Mouse (Mus musculus): Measurements from ENCODE around the gene Slc7a8. TPM values are rescaled to one million over a fixed set of nuclear protein-coding genes. Genes with fewer than 3 reads are reported as not detected.
A peak's percentile ranks its signal among the peaks of the same experiment; 100 is the strongest.

Slc7a8 gene
- polyA plus RNA-seq, 1 experiment from 2014 or later = 5.0 TPM

DNA sequence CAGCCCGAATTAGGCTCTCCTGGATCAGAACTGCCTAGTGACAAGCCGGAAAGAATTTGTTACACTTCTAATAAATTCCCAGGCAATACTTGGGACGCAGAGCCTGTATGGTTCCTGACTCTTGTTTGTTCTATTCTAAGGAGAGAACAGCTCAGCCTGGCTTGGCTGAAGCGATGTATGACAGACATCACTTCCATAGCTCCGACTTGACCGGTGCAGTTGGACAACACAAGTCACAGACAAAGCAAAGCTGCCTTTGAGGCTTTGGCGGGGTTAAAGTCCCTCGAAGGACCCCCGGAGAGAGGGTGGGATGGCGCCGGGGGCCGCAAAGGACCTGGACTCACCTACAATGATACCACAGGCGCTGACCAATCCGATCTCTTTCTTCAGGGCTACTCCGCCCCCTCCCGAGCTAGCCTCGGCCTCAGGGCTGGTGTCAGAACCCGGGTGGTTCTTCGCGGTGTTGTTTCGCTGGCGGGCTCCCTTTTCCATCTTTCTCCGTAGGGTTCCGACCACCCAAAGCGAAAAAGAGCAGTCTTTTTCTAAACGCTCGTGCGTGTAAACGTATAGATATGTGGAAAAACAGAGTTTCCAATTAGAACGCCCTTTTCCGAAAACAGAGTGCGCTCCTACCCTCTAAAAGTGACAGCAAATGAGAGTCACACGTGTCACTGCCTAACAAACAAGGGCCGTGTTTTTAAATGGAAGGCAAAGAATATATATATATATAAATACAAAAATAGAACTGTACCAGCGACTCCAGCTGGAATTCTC, 723 bp downstream of the Slc7a8 start:
- Histone ChIP-seq H3K27ac (replicated peaks in 1 of 2; ENCODE audit: control insufficient read depth in 1 of 2, insufficient read depth in 1 of 2, low read depth in 2 of 2, low read length in 2 of 2) (0 out of 4 replicates have a peak overlapping the region, but pooled peaks of 1 of the 2 experiments have one; percentile 43), H3K9me3 (ENCODE audit: control insufficient read depth, low read length) (no peaks in the 10 kb centered on the region), H3K9ac (ENCODE audit: low read length) (peak overlapping the region; percentile 70), H3K27me3 (ENCODE audit: control insufficient read depth, insufficient read depth, low read length) (peaks cover 8% of the 10 kb centered on the region; the same call in 1 of the 2 replicates), H3K4me3 (ENCODE audit: control insufficient read depth in 1 of 2, insufficient read depth in 1 of 2, low read depth in 1 of 2, low read length in 2 of 2) (peak overlapping the region; percentile 56 to 58), H3K36me3 (ENCODE audit: control insufficient read depth, insufficient read depth, low read length) (no peaks in the 10 kb centered on the region), H3K4me2 (ENCODE audit: low read length) (peak overlapping the region; percentile 90), H3K4me1 (ENCODE audit: control insufficient read depth in 2 of 2, insufficient read depth in 2 of 2, low read length in 2 of 2) (peaks cover 5 to 8% of the 10 kb centered on the region in 2 experiments; a peak in 2 of 4 replicates)
- ATAC-seq (ENCODE audit: insufficient number of reproducible peaks, insufficient read depth, low FRiP score, low read depth) = 0 out of 2 replicates have a peak, but pooled peaks have one; percentile 49
- 3% methylated on average over 35 of the region's 35 CpGs for WGBS

DNA sequence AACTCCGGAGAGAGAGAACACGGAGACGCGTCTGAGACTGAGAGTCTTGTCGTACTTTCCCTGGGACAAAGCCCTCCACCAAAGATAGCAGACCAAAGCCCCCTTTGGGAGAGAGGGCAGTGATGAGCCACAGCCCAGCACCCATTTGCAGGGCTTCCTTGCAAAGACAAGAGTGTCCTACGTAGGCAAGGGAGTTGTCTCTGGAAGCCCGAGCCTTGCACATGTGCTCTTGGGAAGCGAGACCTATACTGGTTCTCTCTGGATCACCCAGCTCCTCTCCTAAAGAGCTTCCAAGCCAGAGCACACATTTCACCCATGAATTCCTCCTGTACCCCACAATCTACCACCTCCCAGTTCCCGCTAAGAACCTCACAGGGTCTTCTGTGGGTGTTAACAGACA, 1.7 kb downstream of the Slc7a8 start:
- Histone ChIP-seq H3K27me3 (ENCODE audit: control insufficient read depth, insufficient read depth, low read length) (peaks cover 8% of the 10 kb centered on the region; the same call in 1 of the 2 replicates), H3K27ac (replicated peaks in 1 of 2; ENCODE audit: control insufficient read depth in 1 of 2, insufficient read depth in 1 of 2, low read depth in 2 of 2, low read length in 2 of 2) (no peak overlapping the region), H3K4me3 (ENCODE audit: control insufficient read depth in 1 of 2, insufficient read depth in 1 of 2, low read depth in 1 of 2, low read length in 2 of 2) (no peak overlapping the region; a peak in 1 of 4 replicates), H3K4me2 (ENCODE audit: low read length) (peak overlapping the region; percentile 90; the same call in 1 of the 2 replicates), H3K9ac (ENCODE audit: low read length) (no peak overlapping the region), H3K36me3 (ENCODE audit: control insufficient read depth, insufficient read depth, low read length) (no peaks in the 10 kb centered on the region), H3K4me1 (ENCODE audit: control insufficient read depth in 2 of 2, insufficient read depth in 2 of 2, low read length in 2 of 2) (peaks cover 5 to 7% of the 10 kb centered on the region in 2 experiments; a peak in 2 of 4 replicates), H3K9me3 (ENCODE audit: control insufficient read depth, low read length) (no peaks in the 10 kb centered on the region)
- 89% methylated on average over 9 of the region's 9 CpGs for WGBS
- ATAC-seq (ENCODE audit: insufficient number of reproducible peaks, insufficient read depth, low FRiP score, low read depth) = no peak

DNA sequence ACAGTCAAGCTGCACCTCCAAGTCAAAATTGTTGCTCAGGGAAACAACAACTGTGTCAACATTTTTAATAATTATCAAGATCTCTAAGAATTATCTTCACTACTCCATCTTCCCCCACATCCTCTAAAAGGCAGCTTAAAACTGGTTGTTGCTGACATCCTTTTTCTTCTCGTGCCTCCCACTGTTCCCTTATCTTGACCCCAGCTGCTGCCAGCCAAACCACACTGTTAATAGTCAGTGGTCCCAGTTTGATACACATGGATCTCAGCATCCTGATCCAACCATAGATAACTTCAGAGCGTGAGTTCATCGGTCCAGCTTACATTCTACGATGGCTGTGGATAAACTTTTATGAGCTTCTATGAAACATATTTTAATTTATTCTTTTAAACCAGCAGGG, 3.9 kb downstream of the Slc7a8 start:
- peaks cover 5 to 7% of the 10 kb centered on the region in 2 experiments; a peak in 2 of 4 replicates for H3K4me1 ChIP-seq (ENCODE audit: control insufficient read depth in 2 of 2, insufficient read depth in 2 of 2, low read length in 2 of 2)
- no peak overlapping the region for H3K4me2 ChIP-seq (ENCODE audit: low read length)
- H3K4me3 ChIP-seq (ENCODE audit: control insufficient read depth in 1 of 2, insufficient read depth in 1 of 2, low read depth in 1 of 2, low read length in 2 of 2) = no peak overlapping the region
- H3K9me3 ChIP-seq (ENCODE audit: control insufficient read depth, low read length) = no peaks in the 10 kb centered on the region
- H3K9ac ChIP-seq (ENCODE audit: low read length) = no peak overlapping the region
- no peaks in the 10 kb centered on the region for H3K36me3 ChIP-seq (ENCODE audit: control insufficient read depth, insufficient read depth, low read length)
- 69% methylated on average over 4 of the region's 4 CpGs for WGBS
- no peak overlapping the region for H3K27ac ChIP-seq (replicated peaks in 1 of 2; ENCODE audit: control insufficient read depth in 1 of 2, insufficient read depth in 1 of 2, low read depth in 2 of 2, low read length in 2 of 2)
- no peak for ATAC-seq (ENCODE audit: insufficient number of reproducible peaks, insufficient read depth, low FRiP score, low read depth)
- peaks cover 8% of the 10 kb centered on the region; the same call in 1 of the 2 replicates for H3K27me3 ChIP-seq (ENCODE audit: control insufficient read depth, insufficient read depth, low read length)

DNA sequence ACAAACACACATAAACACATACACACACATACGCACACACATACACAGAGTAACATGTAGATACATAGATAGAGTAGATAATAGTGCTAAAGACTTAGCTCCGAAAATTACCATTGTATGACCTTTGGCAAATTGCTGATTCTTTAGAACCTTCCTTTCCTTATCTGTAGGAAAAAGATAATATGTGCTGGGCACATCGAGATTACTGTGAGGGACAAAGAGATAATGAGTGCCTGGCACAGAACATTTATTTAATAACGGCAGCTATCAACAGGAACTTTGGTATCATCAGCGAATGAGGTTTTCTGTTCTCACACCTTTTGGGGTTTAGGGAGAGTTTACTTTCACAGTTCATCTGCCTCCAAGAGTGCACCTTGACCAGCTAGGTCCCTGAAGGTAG, 5.0 kb downstream of the Slc7a8 start:
- peaks cover 10 to 12% of the 10 kb centered on the region in 2 experiments; a peak in 3 of 4 replicates for H3K4me1 ChIP-seq (ENCODE audit: control insufficient read depth in 2 of 2, insufficient read depth in 2 of 2, low read length in 2 of 2)
- peaks cover 8% of the 10 kb centered on the region; the same call in 1 of the 2 replicates for H3K27me3 ChIP-seq (ENCODE audit: control insufficient read depth, insufficient read depth, low read length)
- no peak overlapping the region for H3K4me3 ChIP-seq (ENCODE audit: control insufficient read depth in 1 of 2, insufficient read depth in 1 of 2, low read depth in 1 of 2, low read length in 2 of 2)
- H3K4me2 ChIP-seq (ENCODE audit: low read length) = no peak overlapping the region
- WGBS = 72% methylated on average over 5 of the region's 5 CpGs
- H3K9ac ChIP-seq (ENCODE audit: low read length) = no peak overlapping the region
- H3K36me3 ChIP-seq (ENCODE audit: control insufficient read depth, insufficient read depth, low read length) = no peaks in the 10 kb centered on the region
- H3K9me3 ChIP-seq (ENCODE audit: control insufficient read depth, low read length) = no peaks in the 10 kb centered on the region
- ATAC-seq (ENCODE audit: insufficient number of reproducible peaks, insufficient read depth, low FRiP score, low read depth) = no peak
- no peak overlapping the region for H3K27ac ChIP-seq (replicated peaks in 1 of 2; ENCODE audit: control insufficient read depth in 1 of 2, insufficient read depth in 1 of 2, low read depth in 2 of 2, low read length in 2 of 2)

DNA sequence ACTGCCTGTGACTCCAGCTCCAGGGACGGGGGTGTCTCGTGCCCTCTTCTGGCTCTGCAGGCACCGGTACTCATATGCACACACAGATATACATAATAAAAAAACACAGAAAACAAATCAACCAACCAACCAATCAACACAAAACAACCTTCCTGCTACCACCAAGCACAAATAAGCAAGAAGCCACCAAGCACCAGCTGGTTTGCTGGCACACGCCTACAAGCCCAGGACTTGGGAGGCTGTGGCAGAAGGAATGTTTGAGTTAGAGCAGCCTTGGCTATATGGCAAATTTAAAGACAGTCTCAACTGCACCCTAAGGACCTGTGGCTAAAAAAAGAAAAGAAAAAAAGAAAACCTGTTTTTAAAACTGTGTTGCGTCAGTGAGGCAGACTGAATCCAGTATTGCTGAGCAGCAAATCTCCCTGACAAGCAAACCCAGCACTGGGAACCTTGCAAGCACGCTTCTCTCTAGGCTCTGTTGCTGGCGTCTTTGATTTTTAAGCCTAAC, 6.2 kb downstream of the Slc7a8 start:
- H3K36me3 ChIP-seq (ENCODE audit: control insufficient read depth, insufficient read depth, low read length) = no peaks in the 10 kb centered on the region
- peaks cover 9% of the 10 kb centered on the region in 2 experiments; a peak in 3 of 4 replicates for H3K4me1 ChIP-seq (ENCODE audit: control insufficient read depth in 2 of 2, insufficient read depth in 2 of 2, low read length in 2 of 2)
- H3K4me2 ChIP-seq (ENCODE audit: low read length) = no peak overlapping the region
- H3K9ac ChIP-seq (ENCODE audit: low read length) = no peak overlapping the region
- no peak for ATAC-seq (ENCODE audit: insufficient number of reproducible peaks, insufficient read depth, low FRiP score, low read depth)
- H3K27ac ChIP-seq (replicated peaks in 1 of 2; ENCODE audit: control insufficient read depth in 1 of 2, insufficient read depth in 1 of 2, low read depth in 2 of 2, low read length in 2 of 2) = no peak overlapping the region
- WGBS = 92% methylated on average over 7 of the region's 7 CpGs
- no peak overlapping the region for H3K4me3 ChIP-seq (ENCODE audit: control insufficient read depth in 1 of 2, insufficient read depth in 1 of 2, low read depth in 1 of 2, low read length in 2 of 2)
- H3K9me3 ChIP-seq (ENCODE audit: control insufficient read depth, low read length) = no peaks in the 10 kb centered on the region
- H3K27me3 ChIP-seq (ENCODE audit: control insufficient read depth, insufficient read depth, low read length) = peaks cover 8% of the 10 kb centered on the region; the same call in 1 of the 2 replicates

DNA sequence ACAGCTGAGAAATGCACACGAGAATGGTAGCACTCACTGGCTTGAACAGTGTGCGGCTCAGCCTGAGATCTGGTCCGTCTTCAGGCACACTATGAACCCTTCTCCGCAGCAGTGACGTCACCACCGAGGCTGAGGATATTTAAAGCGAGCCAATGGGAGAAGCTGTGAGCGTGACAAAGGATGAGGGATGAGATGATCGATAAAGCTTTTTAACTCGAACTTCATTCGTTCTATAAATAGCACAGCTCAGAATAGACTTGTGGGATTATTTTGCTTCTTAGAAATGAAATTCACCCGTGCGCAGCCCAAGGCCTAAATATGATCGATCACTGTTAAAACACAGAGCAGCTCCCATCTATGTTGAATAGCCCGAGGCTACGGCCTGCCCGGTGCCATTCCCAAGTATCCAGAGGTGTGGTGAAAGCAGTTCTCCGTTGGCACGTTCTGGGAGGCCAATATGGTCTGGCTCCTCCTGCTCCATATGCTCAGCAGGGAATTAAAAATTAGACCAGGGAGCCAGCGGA, 9.4 kb downstream of the Slc7a8 start:
- Histone ChIP-seq H3K9ac (ENCODE audit: low read length) (peak overlapping the region; percentile 39; the same call in 1 of the 2 replicates), H3K4me3 (ENCODE audit: control insufficient read depth in 1 of 2, insufficient read depth in 1 of 2, low read depth in 1 of 2, low read length in 2 of 2) (no peak overlapping the region), H3K27me3 (ENCODE audit: control insufficient read depth, insufficient read depth, low read length) (no peaks in the 10 kb centered on the region), H3K27ac (replicated peaks in 1 of 2; ENCODE audit: control insufficient read depth in 1 of 2, insufficient read depth in 1 of 2, low read depth in 2 of 2, low read length in 2 of 2) (no peak overlapping the region), H3K36me3 (ENCODE audit: control insufficient read depth, insufficient read depth, low read length) (no peaks in the 10 kb centered on the region), H3K9me3 (ENCODE audit: control insufficient read depth, low read length) (no peaks in the 10 kb centered on the region), H3K4me2 (ENCODE audit: low read length) (peak overlapping the region; percentile 43), H3K4me1 (ENCODE audit: control insufficient read depth in 2 of 2, insufficient read depth in 2 of 2, low read length in 2 of 2) (peaks cover 7 to 9% of the 10 kb centered on the region in 2 experiments; a peak in 3 of 4 replicates)
- ATAC-seq (ENCODE audit: insufficient number of reproducible peaks, insufficient read depth, low FRiP score, low read depth) = no peak
- WGBS = 50% methylated on average over 20 of the region's 20 CpGs

DNA sequence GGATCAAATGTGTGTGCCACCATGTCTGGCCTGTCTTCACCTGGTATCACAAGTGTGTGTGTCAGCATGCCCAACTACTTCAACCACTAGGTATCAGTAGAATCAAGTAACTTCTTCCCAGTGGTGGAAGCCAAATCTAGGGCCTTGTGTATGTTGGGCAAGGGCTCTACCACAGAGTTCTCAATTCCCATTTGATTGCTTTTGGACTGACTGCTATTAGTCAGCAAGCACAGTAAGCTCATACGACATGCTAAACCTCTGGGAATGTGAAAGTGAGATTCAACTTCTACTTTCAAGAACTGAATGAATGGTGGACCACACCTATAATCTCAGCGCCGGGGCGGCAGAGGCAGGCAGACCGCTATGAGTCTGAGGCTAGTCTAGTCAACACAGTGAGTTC, 11.4 kb downstream of the Slc7a8 start:
- Histone ChIP-seq H3K9me3 (ENCODE audit: control insufficient read depth, low read length) (no peaks in the 10 kb centered on the region), H3K9ac (ENCODE audit: low read length) (no peak overlapping the region), H3K36me3 (ENCODE audit: control insufficient read depth, insufficient read depth, low read length) (no peaks in the 10 kb centered on the region), H3K4me2 (ENCODE audit: low read length) (no peak overlapping the region), H3K27ac (replicated peaks in 1 of 2; ENCODE audit: control insufficient read depth in 1 of 2, insufficient read depth in 1 of 2, low read depth in 2 of 2, low read length in 2 of 2) (no peak overlapping the region), H3K4me3 (ENCODE audit: control insufficient read depth in 1 of 2, insufficient read depth in 1 of 2, low read depth in 1 of 2, low read length in 2 of 2) (no peak overlapping the region), H3K4me1 (ENCODE audit: control insufficient read depth in 2 of 2, insufficient read depth in 2 of 2, low read length in 2 of 2) (peaks cover 7 to 9% of the 10 kb centered on the region in 2 experiments; a peak in 3 of 4 replicates), H3K27me3 (ENCODE audit: control insufficient read depth, insufficient read depth, low read length) (no peaks in the 10 kb centered on the region)
- WGBS = 94% methylated on average over 5 of the region's 5 CpGs
- ATAC-seq (ENCODE audit: insufficient number of reproducible peaks, insufficient read depth, low FRiP score, low read depth) = no peak
